Mouse (Mus musculus) spleen, adult 2 months (tissue): ENCODE measurements at regions not wholly inside any gene's neighbourhood (a gene's known extent, or its start where the extent isn't known, plus 50 kb on each side); places are given as distances from the start of the nearest gene placed in this dataset.

ENCODE experiments used
- CTCF ChIP-seq: fragments of 200-500 bp; IDR thresholded peaks from 2 replicates; pipeline ENCODE4 v1.5.1; 2011; ENCODE audit warnings: mild to moderate bottlenecking, inconsistent platforms; ENCODE audit not compliant: insufficient read depth, insufficient read length, insufficient replicate concordance; ENCODE audit errors: extremely low read depth
- POLR2A ChIP-seq: fragments of 200-500 bp; IDR thresholded peaks from 2 replicates; pipeline ENCODE4 v1.6.1; 2011; ENCODE audit warnings: low read depth, low read length, inconsistent platforms

DNA sequence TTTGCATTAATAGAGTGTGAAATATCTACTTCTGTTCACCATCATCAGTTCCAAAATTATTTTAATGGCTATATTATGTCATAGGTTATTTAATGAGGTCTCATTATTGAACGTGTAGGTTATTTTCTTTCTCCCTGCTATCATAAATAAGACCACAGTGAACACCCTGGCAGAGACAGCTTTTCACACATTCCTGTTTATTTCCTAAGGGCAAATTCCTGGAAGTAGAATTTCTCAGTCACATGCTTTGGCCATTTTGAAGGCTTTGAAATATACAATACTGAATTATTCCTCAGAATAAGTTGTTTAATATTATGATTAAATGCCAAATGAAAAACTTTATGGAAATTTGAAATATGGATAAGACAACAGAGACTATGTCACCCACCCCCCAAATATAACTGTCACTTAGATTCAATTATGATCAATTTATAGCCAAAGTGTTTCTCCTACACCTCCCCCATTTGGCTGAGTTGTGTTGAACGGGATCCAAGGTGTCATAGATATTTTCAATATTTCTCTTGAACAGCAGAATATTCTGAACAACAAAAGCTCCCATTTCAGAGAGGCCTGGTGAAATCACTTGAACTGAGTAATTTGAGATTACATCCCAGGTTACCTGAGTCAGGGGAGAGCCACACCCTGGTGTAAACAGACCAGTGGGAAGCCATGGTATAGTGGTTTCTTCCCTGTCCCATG, 95.0 kb upstream of the Syt6 start:
- TF ChIP-seq CTCF: no peak
- no peak for TF ChIP-seq POLR2A
